Mouse (Mus musculus) forebrain, embryonic 15.5 days (tissue): ENCODE results near the gene Gng4. TPM values are rescaled to one million over a fixed set of nuclear protein-coding genes. Genes with fewer than 3 reads are reported as not detected.
A peak's percentile ranks its signal among the peaks of the same experiment; 100 is the strongest.

Experiments used
- ATAC-seq: fragments of 200-750 bp; cut with Nextera tagmentation; replicated peaks from 2 replicates; pipeline ENCODE4 v1.8.0; 2017; ENCODE audit warnings: mild to moderate bottlenecking, moderate TSS enrichment, moderate library complexity
- H3K27ac ChIP-seq: fragments of 300-500 bp; sonication (generic); replicated peaks from 2 replicates; pipeline ENCODE4 v1.5.1; 2015; ENCODE audit warnings: mild to moderate bottlenecking, inconsistent platforms
- H3K27me3 ChIP-seq: fragments of 300-500 bp; sonication (generic); 2 replicates; pipeline ENCODE4 v1.6.1; 2015; ENCODE audit warnings: inconsistent platforms
- H3K36me3 ChIP-seq: fragments of 300-500 bp; sonication (generic); 2 replicates; pipeline ENCODE4 v1.6.1; 2015; ENCODE audit warnings: mild to moderate bottlenecking, inconsistent platforms
- H3K4me1 ChIP-seq: fragments of 300-500 bp; sonication (generic); 2 replicates; pipeline ENCODE4 v1.6.1; 2015; ENCODE audit warnings: inconsistent platforms
- H3K4me2 ChIP-seq: fragments of 300-500 bp; sonication (generic); replicated peaks from 2 replicates; pipeline ENCODE4 v1.6.1; 2015; ENCODE audit warnings: mild to moderate bottlenecking, inconsistent platforms
- H3K4me3 ChIP-seq: fragments of 300-500 bp; sonication (generic); 2 replicates; pipeline ENCODE4 v1.5.1; 2015; ENCODE audit warnings: mild to moderate bottlenecking, inconsistent platforms
- H3K9ac ChIP-seq: fragments of 300-500 bp; sonication (generic); replicated peaks from 2 replicates; pipeline ENCODE4 v1.6.1; 2015; ENCODE audit warnings: mild to moderate bottlenecking, inconsistent platforms
- H3K9me3 ChIP-seq: fragments of 300-500 bp; sonication (generic); 2 replicates; pipeline ENCODE4 v1.6.1; 2016; ENCODE audit warnings: inconsistent platforms
- WGBS: fragments of 180-500 bp; shearing (Covaris S2); methylation state at CpG from one replicate; pipeline ENCODE4 v1.1.7; 2015; ENCODE audit warnings: mixed read lengths; 5-methylcytosine and 5-hydroxymethylcytosine counted together
- polyA plus RNA-seq: library from polyadenylated mRNA; unstranded; fragments of >200 nt; fragmentation: Nextera tagmentation; extraction: Ambion mirVana; gene quantifications from 2 replicates; pipeline ENCODE4 v1.2.1, GENCODE M21; 2015

Gene Gng4
- polyA plus RNA-seq, 1 experiment from 2014 or later, result 24.4 TPM

DNA sequence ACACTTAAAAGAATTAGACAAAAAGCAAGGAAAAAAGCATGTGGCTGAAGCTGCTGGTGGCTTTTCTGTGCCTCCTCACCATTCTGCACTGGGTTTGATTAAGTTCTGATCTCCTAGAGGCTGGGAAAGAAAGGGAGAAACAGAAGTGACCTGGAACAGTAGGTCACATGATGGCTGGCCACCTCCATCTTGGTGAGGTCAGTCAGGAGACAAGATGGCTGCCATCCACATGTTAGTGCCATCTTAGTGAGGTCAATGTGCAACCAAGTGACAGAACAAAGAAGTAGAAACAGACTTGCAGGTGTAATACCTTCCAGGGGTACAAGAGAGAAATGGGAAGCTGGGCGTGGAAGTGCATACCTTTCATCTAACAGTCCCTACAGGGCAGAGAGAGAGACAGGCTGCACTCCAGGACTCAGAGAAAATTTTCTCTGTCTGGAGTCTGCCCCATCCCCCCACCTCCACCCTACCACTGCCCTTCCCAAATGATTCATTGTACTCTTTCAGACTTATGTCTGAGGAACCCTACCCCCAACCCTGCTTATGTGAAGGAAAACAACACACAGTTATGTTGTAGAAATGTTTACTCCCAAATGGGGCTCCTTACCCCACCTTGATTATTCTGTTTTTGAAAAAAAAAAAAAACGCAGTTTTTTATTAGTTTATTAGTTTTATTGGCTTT is 83.4 kb downstream of the Gng4 start:
- 82% methylated on average over 2 of the region's 2 CpGs for WGBS
- Histone ChIP-seq H3K9me3 (no peaks in the 10 kb centered on the region), H3K4me2 (no peak overlapping the region), H3K36me3 (no peaks in the 10 kb centered on the region), H3K27me3 (no peaks in the 10 kb centered on the region), H3K4me3 (no peak overlapping the region), H3K27ac (no peak overlapping the region), H3K4me1 (no peaks in the 10 kb centered on the region), H3K9ac (no peak overlapping the region)
- ATAC-seq, result 0 out of 2 replicates have a peak, but pooled peaks have one; percentile 17

DNA sequence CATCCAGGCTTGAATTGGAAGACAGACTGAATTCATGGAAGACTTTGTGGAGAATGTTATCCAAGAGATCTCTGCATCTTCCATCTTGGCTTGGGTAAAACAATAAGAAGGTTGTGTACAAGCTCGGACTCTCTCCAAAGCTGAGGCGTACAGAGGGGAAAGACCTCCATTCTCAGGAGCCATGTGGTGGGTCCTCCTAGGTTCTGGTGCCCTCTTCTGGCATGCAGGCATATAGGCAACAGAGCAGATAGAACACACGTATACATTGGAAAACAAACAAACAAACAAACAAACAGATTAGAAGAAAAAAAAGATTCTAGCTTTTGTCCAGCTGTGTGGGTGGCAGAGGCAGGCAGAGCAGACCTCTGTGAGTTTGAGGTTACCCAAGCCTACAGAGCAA is 84.1 kb downstream of the Gng4 start:
- H3K36me3 ChIP-seq, result no peaks in the 10 kb centered on the region
- no peak overlapping the region for H3K4me3 ChIP-seq
- WGBS, result 14% methylated on average over 3 of the region's 3 CpGs
- no peak overlapping the region for H3K27ac ChIP-seq
- no peak overlapping the region for H3K9ac ChIP-seq
- H3K4me1 ChIP-seq, result no peaks in the 10 kb centered on the region
- H3K27me3 ChIP-seq, result no peaks in the 10 kb centered on the region
- no peaks in the 10 kb centered on the region for H3K9me3 ChIP-seq
- H3K4me2 ChIP-seq, result no peak overlapping the region
- ATAC-seq, result peak; percentile 82

Other genes with a start within 250 kb of the Gng4 start
- 4.1 and 4.8 TPM in 2 replicates for gene Lyst, start 193.7 kb upstream of the Gng4 start, polyA plus RNA-seq
- gene B3galnt2, start 170.4 kb downstream of the Gng4 start, polyA plus RNA-seq, result 20.1 and 24.3 TPM in 2 replicates